Mouse (Mus musculus): ENCODE measurements around the gene Gm5148.

GRCm38 (mm10) chr3:37765971-37766370 lies 41.7 kb upstream of the Gm5148 start:
- TF ChIP-seq EP300 (IDR thresholded peaks at IDR 0.05) (no peak), CTCF (IDR thresholded peaks at IDR 0.05) (no peak)

All from lung, postnatal 0 days (tissue).